Comparison of ENCODE assay signal across 16 mouse cellular contexts in genomic region chr4:65964604-65965003, GRCm38 (mm10).
"Had no signal": no experiment of that assay in that cellular context is flagged by ENCODE, and none has a peak within 500 bp of the region (broad histone marks: within the 10 kb centered on the region; RNA-seq: fewer than 3 reads in every experiment).

No protein-coding gene starts in this region.

- DNase-seq: left cerebral cortex, postnatal 4 days; liver; liver, embryonic 13.5 days; liver, postnatal 0 days; lung, adult 18-20 months; lung, adult 2 months; lung, embryonic 14.5 days; lung, postnatal 10 days; lung, postnatal 36 days; lung, postnatal 4 days; midbrain, embryonic 14.5 days had no signal

- ATAC-seq: liver, embryonic 12.5 days; liver, postnatal 0 days; lung, postnatal 0 days; midbrain, embryonic 13.5 days; midbrain, embryonic 15.5 days; midbrain, embryonic 16.5 days had no signal
